Comparison of ENCODE assay signal across 8 mouse cellular contexts in the genomic region with DNA sequence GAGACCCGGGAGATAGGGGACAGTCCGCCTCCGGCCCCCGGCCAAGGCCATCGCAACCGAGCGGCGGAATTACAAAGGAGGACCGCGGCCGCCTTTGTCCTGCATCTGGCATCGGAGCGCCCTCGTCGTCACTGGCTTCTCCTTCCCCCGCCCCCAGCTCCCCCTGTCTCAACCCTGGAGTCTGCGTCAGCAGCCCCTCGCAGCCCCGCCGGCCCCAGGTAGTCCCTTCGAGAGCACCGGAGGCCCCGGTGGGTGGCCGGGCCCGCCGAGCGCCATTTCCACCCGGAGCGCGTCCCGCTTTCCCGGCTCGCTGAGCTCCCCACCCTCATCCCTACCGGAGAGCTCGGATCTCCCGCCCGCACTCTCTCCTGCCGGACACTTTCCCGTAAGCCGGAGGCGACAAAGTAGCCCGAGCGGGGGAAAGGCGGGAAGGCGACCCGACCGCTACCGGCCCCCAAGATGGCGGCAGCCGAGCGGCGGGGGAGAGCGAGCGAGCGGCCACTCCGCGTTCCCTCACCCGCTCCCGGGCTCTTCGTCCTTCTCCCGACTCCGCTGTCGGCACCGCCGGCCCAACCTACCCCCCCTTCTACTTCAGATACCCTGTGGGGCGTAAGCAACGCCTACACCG. TPM values are rescaled to one million over a fixed set of nuclear protein-coding genes. Genes with fewer than 3 reads are reported as not detected.
DNase-seq lines count a peak whose midpoint lies in the region; ATAC-seq and TF ChIP-seq lines count a peak whose summit lies in the region.

No protein-coding gene starts in this region.

- H3K9me3 ChIP-seq in ES-Bruce4 (replicated peaks; ENCODE audit: control insufficient read depth, insufficient read depth, low read length, poor library complexity, severe bottlenecking): no peaks in the 10 kb centered on the region
- no peaks in the 10 kb centered on the region for H3K9me3 ChIP-seq in forebrain, embryonic 15.5 days
- no peaks in the 10 kb centered on the region for H3K9me3 ChIP-seq in lung, embryonic 16.5 days (ENCODE audit: control insufficient read depth, low read length)

- H3K4me2 ChIP-seq in forebrain, embryonic 15.5 days (replicated peaks): peak overlapping the region; percentile 83
- peak overlapping the region; percentile 70 for H3K4me2 ChIP-seq in lung, embryonic 16.5 days (ENCODE audit: low read depth, low read length)

- peak overlapping the region; percentile 83 for H3K4me3 ChIP-seq in ES-Bruce4 (ENCODE audit: low read depth, low read length)
- peak overlapping the region; percentile 85 for H3K4me3 ChIP-seq in forebrain, embryonic 15.5 days
- H3K4me3 ChIP-seq in layer of hippocampus, adult 2 months: peak overlapping the region; percentile 72
- peak overlapping the region; percentile 94 for H3K4me3 ChIP-seq in lung, embryonic 16.5 days (ENCODE audit: low read length)

- TF ChIP-seq CTCF in ES-Bruce4 (IDR thresholded peaks at IDR 0.05; ENCODE audit: low read depth, low read length): no peak
- TF ChIP-seq CTCF in layer of hippocampus, adult 2 months (conservative IDR thresholded peaks at IDR 0.05): no peak

- intact Hi-C loops in heart, postnatal 14 days (cut with DNase I): loop anchor here (5.0 kb wide), 2 partner anchors 219 to 231 kb away; a partner anchor contains a TSS

- peak; percentile 33 for DNase-seq in c-Kit-positive CD71-positive TER-119-positive erythroid progenitor cells, embryonic 14.5 days (ENCODE audit: low spot score)
- DNase-seq in heart, postnatal 14 days: peak; percentile 78 to 81
- peak in 1 of 2 experiments; percentile 58 for DNase-seq in layer of hippocampus, adult 2 months (ENCODE audit: low spot score in 2 of 2)
- peak; percentile 56 for DNase-seq in ovary, postnatal 14 days (ENCODE audit: low spot score)
- DNase-seq in thymus, postnatal 36 days: peak; percentile 73 to 80

- no peak for TF ChIP-seq EP300 in ES-Bruce4 (IDR thresholded peaks at IDR 0.05; ENCODE audit: insufficient read depth, low read depth, low read length)

- peak overlapping the region; percentile 99 for H3K9ac ChIP-seq in ES-Bruce4 (ENCODE audit: low read depth, poor library complexity, severe bottlenecking)
- H3K9ac ChIP-seq in forebrain, embryonic 15.5 days (replicated peaks): peak overlapping the region; percentile 99
- H3K9ac ChIP-seq in lung, embryonic 16.5 days (ENCODE audit: low read length): peak overlapping the region; percentile 100

- peaks cover 2% of the 10 kb centered on the region for H3K4me1 ChIP-seq in ES-Bruce4 (ENCODE audit: control insufficient read depth, insufficient read depth, low read length)
- peaks cover 65% of the 10 kb centered on the region for H3K4me1 ChIP-seq in forebrain, embryonic 15.5 days
- H3K4me1 ChIP-seq in lung, embryonic 16.5 days (replicated peaks; ENCODE audit: control insufficient read depth, insufficient read depth, low read length): peaks cover 20% of the 10 kb centered on the region

- no peaks in the 10 kb centered on the region for H3K27me3 ChIP-seq in ES-Bruce4 (ENCODE audit: control insufficient read depth, insufficient read depth, low read length, poor library complexity, severe bottlenecking)
- no peaks in the 10 kb centered on the region for H3K27me3 ChIP-seq in forebrain, embryonic 15.5 days
- no peaks in the 10 kb centered on the region for H3K27me3 ChIP-seq in lung, embryonic 16.5 days (ENCODE audit: control insufficient read depth, insufficient read depth, low read depth, low read length)

- H3K27ac ChIP-seq in ES-Bruce4 (ENCODE audit: insufficient read depth, low read length): peak overlapping the region; percentile 76
- H3K27ac ChIP-seq in forebrain, embryonic 15.5 days (replicated peaks): peak overlapping the region; percentile 100
- peak overlapping the region; percentile 99 for H3K27ac ChIP-seq in layer of hippocampus, adult 2 months
- peak overlapping the region; percentile 99 for H3K27ac ChIP-seq in lung, embryonic 16.5 days (ENCODE audit: low read length)

- ATAC-seq in forebrain, embryonic 15.5 days (replicated peaks): peak; percentile 34
- peak; percentile 54 for ATAC-seq in lung, embryonic 16.5 days (ENCODE audit: low read depth)

- H3K36me3 ChIP-seq in ES-Bruce4 (ENCODE audit: control insufficient read depth, insufficient read depth, low read length, poor library complexity, severe bottlenecking): peaks cover 5% of the 10 kb centered on the region; the same call in 1 of the 2 replicates
- no peaks in the 10 kb centered on the region for H3K36me3 ChIP-seq in forebrain, embryonic 15.5 days
- no peaks in the 10 kb centered on the region for H3K36me3 ChIP-seq in lung, embryonic 16.5 days (ENCODE audit: control insufficient read depth, insufficient read depth, low read length)

- no peak for TF ChIP-seq POLR2A in ES-Bruce4 (IDR thresholded peaks at IDR 0.05; ENCODE audit: insufficient read depth, low read length)

- WGBS in forebrain, embryonic 15.5 days: under 1% methylated on average over 68 of the region's 68 CpGs
- WGBS in lung, embryonic 16.5 days: under 1% methylated on average over 54 of the region's 68 CpGs

RNA-seq across cellular contexts. Expression of a gene that starts 0.8 kb away (rescaled TPM):
- 121 and 135 TPM in 2 replicates for polyA plus RNA-seq in ES-Bruce4 (2011; ENCODE audit: insufficient read depth, insufficient read length, low read depth, missing spikeins)
- 191 and 209 TPM in 2 replicates for polyA plus RNA-seq in forebrain, embryonic 15.5 days (2015; fragmentation: Nextera tagmentation; extraction: Ambion mirVana)
- 10 to 100 TPM; 26.9 to 28.7 TPM for total RNA-seq in heart, postnatal 14 days (2021)
- 10 to 100 TPM; 51.1 to 65.3 TPM for total RNA-seq in layer of hippocampus, adult 2 months (2021)
- 103 and 108 TPM in 2 replicates for polyA plus RNA-seq in lung, embryonic 16.5 days (2015; fragmentation: Nextera tagmentation; extraction: Ambion mirVana)

RNA-seq across cellular contexts. Expression of a gene that starts 0.9 kb away (rescaled TPM):
- 0.79 and 1.3 TPM in 2 replicates for polyA plus RNA-seq in ES-Bruce4 (2011; ENCODE audit: insufficient read depth, insufficient read length, low read depth, missing spikeins)
- 1.1 and 1.8 TPM in 2 replicates for polyA plus RNA-seq in forebrain, embryonic 15.5 days (2015; fragmentation: Nextera tagmentation; extraction: Ambion mirVana)
- total RNA-seq in heart, postnatal 14 days (2021): 1 to 10 TPM; 4.3 to 4.9 TPM
- 1 to 10 TPM; 1.6 to 2.2 TPM for total RNA-seq in layer of hippocampus, adult 2 months (2021)
- 2.8 and 3.7 TPM in 2 replicates for polyA plus RNA-seq in lung, embryonic 16.5 days (2015; fragmentation: Nextera tagmentation; extraction: Ambion mirVana)

RNA-seq across cellular contexts. Expression of a gene that starts 36.7 kb away (rescaled TPM):
- not detected in 2 replicates for polyA plus RNA-seq in ES-Bruce4 (2011; ENCODE audit: insufficient read depth, insufficient read length, low read depth, missing spikeins)
- polyA plus RNA-seq in forebrain, embryonic 15.5 days (2015; fragmentation: Nextera tagmentation; extraction: Ambion mirVana): 0.87 and 1.6 TPM in 2 replicates
- total RNA-seq in heart, postnatal 14 days (2021): 1 to 10 TPM in 1 of 2 experiments, under 1 TPM in 1; 0.41 to 1.5 TPM
- under 1 TPM; 0.15 to 0.82 TPM for total RNA-seq in layer of hippocampus, adult 2 months (2021)
- 1.1 TPM in 2 replicates for polyA plus RNA-seq in lung, embryonic 16.5 days (2015; fragmentation: Nextera tagmentation; extraction: Ambion mirVana)

RNA-seq across cellular contexts. Expression of a gene that starts 43.2 kb away (rescaled TPM):
- 30.7 and 32.0 TPM in 2 replicates for polyA plus RNA-seq in ES-Bruce4 (2011; ENCODE audit: insufficient read depth, insufficient read length, low read depth, missing spikeins)
- 58.3 and 63.6 TPM in 2 replicates for polyA plus RNA-seq in forebrain, embryonic 15.5 days (2015; fragmentation: Nextera tagmentation; extraction: Ambion mirVana)
- 10 to 100 TPM; 12.1 to 13.1 TPM for total RNA-seq in heart, postnatal 14 days (2021)
- total RNA-seq in layer of hippocampus, adult 2 months (2021): 10 to 100 TPM; 83.2 to 90.5 TPM
- polyA plus RNA-seq in lung, embryonic 16.5 days (2015; fragmentation: Nextera tagmentation; extraction: Ambion mirVana): 16.5 and 18.3 TPM in 2 replicates
